Mouse (Mus musculus) fibroblast of lung, adult 2 months (primary cell): ENCODE data around the gene Syn3.
A peak's percentile ranks its signal among the peaks of the same experiment; 100 is the strongest.
"Not testable (repeated sequence)": the region's sequence is repeated elsewhere in the genome, so short reads cannot be mapped to it uniquely, and the experiment has no call there.

ENCODE experiments used
- DNase-seq: peaks from one replicate; pipeline ENCODE4 v3.0.0-alpha.2; 2011; ENCODE audit warnings: low read depth

Gene Syn3

GRCm38 (mm10) chr10:86047786-86048185, 450.9 kb downstream of the Syn3 start:
- no peak for DNase-seq

- DNase-seq = no peak
Observed at GRCm38 (mm10) chr10:86046371-86046770, 452.3 kb downstream of the Syn3 start.

GRCm38 (mm10) chr10:86044066-86044465, 454.6 kb downstream of the Syn3 start:
- no peak for DNase-seq

- DNase-seq = no peak
Observed at GRCm38 (mm10) chr10:86043651-86044050, 455.0 kb downstream of the Syn3 start.

GRCm38 (mm10) chr10:86034007-86034728, 464.5 kb downstream of the Syn3 start:
- DNase-seq = no peak

GRCm38 (mm10) chr10:86032517-86032916, 466.2 kb downstream of the Syn3 start:
- peak; percentile 37 for DNase-seq

GRCm38 (mm10) chr10:86030743-86031142, 468.0 kb downstream of the Syn3 start:
- no peak for DNase-seq

- not testable (repeated sequence) for DNase-seq
Observed at GRCm38 (mm10) chr10:86026807-86027206, 471.9 kb downstream of the Syn3 start.

GRCm38 (mm10) chr10:86026354-86026753, 472.3 kb downstream of the Syn3 start:
- no peak for DNase-seq

GRCm38 (mm10) chr10:86025906-86026305, 472.8 kb downstream of the Syn3 start:
- no peak for DNase-seq

- DNase-seq = no peak
Observed at GRCm38 (mm10) chr10:86023149-86023548, 475.5 kb downstream of the Syn3 start.

GRCm38 (mm10) chr10:86022474-86022816, 476.3 kb downstream of the Syn3 start:
- DNase-seq = no peak

- DNase-seq = peak; percentile 65
Observed at GRCm38 (mm10) chr10:86021749-86022473, 476.8 kb downstream of the Syn3 start, which contains the start of gene Fbxo7. Gene Fbxo7 (plus strand): TSS chr10:86021972.

GRCm38 (mm10) chr10:86021408-86021748, 477.3 kb downstream of the Syn3 start:
- no peak for DNase-seq

- no peak for DNase-seq
Observed at GRCm38 (mm10) chr10:86018813-86019212, 479.9 kb downstream of the Syn3 start.

- DNase-seq = no peak
Observed at GRCm38 (mm10) chr10:86017781-86018180, 480.9 kb downstream of the Syn3 start.

- DNase-seq = no peak
Observed at GRCm38 (mm10) chr10:86011781-86012180, 486.9 kb downstream of the Syn3 start, which contains the start of gene Bpifc. Gene Bpifc (minus strand): TSS chr10:86011895.

GRCm38 (mm10) chr10:86011172-86011571, 487.5 kb downstream of the Syn3 start:
- DNase-seq = no peak

GRCm38 (mm10) chr10:86010636-86011035, 488.1 kb downstream of the Syn3 start:
- peak; percentile 21 for DNase-seq

- DNase-seq = no peak
Observed at GRCm38 (mm10) chr10:86009688-86010087, 489.0 kb downstream of the Syn3 start.

GRCm38 (mm10) chr10:86006455-86006854, 492.2 kb downstream of the Syn3 start:
- DNase-seq = no peak
